Mouse (Mus musculus) frontal cortex, postnatal 25 days (tissue): ENCODE measurements around the gene Usp10.

Experiments used
- DNase-seq, 2 experiments: peaks; one replicate each; pipeline ENCODE4 v3.0.0; 2022; ENCODE audit warnings: low spot score in 2 of 2

Gene Usp10

DNA sequence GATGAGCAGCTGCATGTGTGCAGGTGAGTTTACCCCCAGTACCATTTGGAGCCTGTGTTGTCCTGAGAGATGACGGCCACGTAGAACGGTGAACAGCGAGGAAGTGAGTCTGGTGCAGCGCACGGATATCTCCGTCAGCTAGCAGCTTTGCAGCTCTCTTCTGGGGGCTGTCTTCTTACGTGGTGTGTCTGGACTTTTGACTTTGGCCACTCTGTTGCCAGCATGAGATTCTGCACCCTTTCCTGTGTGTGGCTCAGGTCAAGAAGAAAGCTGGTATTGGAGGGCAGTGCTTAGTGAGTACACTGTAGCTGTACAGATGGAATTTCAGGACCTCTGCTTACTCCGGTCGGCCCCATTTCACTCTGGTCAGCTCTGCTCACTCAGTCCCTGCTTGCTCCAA, 47.9 kb downstream of the Usp10 start:
- no peak for DNase-seq

- DNase-seq, result peak in 1 of 2 experiments; percentile 38
Observed at GRCm38 (mm10) chr8:119960531-119961104, 50.5 kb downstream of the Usp10 start.

DNA sequence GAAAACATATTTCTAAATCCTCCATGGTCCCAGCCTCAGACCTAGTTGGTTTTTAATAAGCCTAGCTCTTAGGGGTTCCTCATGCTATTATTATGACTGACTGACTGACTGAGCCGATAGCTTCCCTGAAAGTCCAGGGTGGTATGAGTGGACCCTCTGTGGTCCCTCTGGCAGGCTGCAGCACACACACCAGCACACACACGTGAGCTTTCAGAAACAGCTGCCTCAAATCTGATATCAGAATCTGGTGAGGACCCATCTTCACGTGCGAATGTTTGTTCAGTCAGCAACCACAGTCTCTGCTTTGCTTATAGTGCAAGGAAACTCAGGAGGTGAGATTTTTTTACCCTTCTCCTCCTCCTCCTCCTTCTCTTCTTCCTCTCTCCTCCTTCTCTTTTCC, 54.7 kb downstream of the Usp10 start:
- no peak for DNase-seq

GRCm38 (mm10) chr8:119967435-119967834, 57.3 kb downstream of the Usp10 start:
- DNase-seq, result no peak

DNA sequence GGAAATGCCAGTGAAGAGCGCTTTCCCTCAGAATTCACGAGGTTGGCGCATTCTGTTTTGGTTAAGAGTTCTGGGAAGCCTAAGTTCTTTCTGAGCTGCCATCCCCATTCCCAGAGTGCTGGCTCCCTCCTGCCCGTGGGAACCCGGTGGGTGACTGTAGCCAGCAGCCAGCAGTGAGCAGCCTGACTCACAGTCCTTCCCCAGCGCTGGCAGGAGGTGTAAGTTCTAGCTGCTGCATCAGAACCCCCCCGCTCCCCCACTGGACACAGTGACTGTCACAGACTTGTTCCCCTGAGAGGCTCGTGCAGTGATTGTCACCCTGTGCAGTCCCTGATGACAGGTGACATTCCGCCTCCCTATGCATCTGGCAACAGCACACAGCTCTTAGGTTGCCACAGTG, 60.0 kb downstream of the Usp10 start:
- no peak for DNase-seq

DNA sequence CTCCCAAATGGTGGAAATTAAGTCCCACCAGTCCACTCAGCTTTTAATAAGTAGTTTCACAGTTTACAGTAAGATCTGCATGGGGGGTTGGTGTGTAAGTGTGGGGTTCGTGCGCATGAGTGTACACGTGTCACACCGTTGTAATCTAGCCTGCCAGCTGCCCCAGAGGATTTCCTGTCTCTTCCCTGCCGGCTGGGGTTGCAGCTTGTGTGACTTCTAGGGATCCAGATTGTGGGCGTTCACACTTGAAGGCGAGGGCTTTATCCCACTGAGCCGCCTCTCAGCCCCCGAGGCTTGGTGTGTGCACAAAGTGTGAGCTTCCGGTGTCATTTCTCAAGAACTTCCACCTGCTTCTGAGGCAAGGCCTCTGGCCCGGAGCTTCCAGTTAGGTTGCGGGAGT, 62.4 kb downstream of the Usp10 start:
- no peak for DNase-seq

DNA sequence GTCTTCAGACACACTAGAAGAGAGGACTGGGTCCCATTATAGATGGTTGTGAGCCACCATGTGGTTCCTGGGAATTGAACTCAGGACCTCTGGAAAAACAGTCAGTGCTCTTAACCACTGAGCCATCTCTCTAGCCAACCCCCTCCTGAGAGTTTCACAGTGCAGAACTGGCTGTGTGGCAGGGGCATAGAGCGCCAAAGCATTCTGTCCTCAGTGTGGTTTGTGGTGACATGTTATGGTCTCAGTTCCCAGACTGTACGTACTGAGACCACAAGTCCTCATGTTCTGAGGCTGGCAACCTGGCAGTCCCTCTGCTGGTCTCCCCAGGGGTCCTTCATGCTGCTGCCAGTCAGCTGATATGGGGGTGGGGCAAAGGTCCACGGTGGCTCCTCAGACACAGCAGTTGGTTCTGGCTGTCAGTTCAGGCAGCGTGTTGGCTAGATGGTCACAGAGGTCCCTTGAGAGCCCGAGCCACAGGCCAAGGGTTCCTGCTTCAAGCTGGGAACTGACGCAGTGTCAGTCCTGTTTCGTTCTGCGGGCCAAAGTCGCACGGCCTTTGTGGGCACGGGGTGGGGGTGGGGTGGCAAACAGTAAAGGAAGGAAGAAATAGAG, 68.7 kb downstream of the Usp10 start:
- DNase-seq, result no peak

DNA sequence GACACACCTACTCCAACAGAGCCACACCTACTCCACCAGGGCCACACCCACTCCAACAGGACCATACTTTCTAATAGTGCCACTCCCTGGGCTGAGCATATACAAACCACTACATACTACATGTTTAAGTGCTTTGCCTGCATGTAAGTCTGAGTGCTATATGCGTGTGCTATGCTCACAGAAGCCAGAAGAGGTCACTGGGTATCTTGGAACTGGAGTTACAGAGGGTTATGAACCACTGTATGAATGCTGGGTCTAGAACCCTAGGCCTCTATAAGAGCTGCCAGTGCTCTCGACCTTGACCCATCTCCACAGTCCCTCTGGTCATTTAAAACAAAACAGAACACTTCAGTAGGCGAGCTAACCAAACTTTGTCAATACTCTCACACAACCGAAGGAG, 71.1 kb downstream of the Usp10 start:
- DNase-seq, result no peak

DNA sequence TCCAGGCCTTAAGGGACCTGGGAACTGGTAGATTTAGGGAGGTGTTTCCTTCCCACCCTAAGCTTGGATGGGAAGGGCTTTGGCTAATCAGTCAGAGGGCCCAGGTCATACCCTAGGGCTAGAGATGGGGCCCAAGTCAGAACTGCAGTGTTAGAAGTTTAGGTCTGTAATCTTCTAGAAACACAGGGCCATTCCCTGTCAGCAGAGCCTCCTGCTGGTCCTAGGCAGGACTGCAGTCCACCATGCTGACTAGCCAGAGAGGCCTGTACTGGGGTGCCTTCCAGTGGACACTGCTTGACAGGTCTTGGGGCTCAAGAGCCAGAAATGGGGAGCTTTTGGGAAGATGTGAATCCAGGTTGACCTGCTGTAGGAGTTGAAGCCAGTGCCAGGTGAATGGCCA, 73.9 kb downstream of the Usp10 start:
- DNase-seq, result no peak

DNA sequence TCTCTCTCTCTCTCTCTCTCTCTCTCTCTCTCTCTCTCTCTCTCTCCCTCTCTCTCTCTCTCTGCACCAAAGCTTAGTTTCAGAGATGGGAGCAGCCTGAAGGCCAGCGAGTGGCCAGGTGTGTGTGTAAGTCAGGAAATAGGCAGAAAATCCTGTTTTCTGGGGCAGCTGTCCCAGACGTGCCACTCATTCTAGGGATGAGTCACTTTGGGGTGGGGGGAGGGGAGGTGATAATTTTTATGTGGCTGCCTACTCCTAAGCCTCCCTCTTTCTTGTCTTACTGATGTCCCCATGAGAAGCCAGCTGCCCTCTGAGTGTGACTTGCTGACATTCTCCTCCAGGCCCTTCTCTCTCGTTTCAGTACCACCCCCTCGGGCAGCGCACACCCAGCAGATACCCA, 76.0 kb downstream of the Usp10 start:
- no peak for DNase-seq

DNA sequence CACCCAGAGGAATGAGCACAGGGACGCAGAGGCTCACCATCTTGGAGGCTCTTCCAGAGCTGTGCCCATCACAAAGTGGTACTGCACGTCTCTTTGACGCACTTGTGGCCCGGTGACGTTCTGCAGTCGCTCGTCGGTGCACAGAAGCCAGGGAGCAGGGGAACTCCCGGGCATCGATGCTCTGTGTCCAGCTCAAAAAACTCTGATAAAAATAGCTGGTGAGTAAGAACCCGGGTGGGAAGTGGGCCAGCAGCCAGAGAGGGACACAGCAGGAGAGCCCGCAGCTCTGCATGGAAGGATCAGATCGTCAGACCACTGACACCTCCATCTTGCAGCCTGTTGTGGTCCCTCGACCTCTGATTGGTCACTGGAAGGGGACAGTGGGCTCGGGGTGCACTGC, 77.9 kb downstream of the Usp10 start:
- no peak for DNase-seq

DNA sequence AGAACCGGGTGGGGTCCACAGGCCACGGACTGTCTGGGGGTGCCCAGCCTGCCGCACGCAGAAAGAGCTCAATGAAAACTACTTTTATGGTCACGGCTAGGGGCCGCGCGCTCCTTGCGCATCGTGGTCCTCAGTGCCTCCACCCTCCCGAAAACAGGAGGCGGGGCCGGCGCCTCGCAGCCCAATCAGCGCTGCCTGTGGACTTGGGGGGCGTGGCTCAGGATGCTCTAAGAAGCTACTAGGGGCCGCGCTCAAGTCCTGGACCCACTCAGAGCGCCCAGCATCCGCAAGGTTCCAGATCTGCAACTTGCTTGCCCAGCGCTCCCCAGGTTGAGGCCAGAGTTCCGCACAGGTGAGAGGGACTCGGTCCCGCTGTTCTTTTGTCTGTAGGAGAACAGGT, 82.1 kb downstream of the Usp10 start, which contains the start of gene Crispld2:
Crispld2 (plus strand) TSS at position 190 of the 400 bp plus-strand sequence.
- peak; percentile 15 to 40 for DNase-seq

DNA sequence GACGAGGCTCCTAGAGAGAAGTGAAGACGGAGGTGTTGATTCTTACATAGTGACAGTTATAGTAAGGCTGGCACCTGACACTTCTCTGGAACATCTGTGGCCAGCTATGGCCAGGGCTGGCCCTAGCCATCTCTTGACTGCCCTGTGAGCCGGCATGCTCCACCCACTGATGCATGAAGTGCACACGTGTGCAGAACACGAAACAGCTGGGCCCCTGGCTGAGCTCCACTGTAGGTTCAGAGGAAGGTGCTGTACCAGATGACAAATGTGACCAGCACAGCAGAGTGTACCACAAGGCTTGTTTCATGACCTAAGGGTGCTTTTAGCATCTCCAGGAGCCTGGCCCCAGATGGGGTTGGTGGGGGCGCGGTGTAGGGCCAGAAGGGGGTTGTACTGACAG, 84.0 kb downstream of the Usp10 start:
- DNase-seq, result no peak

GRCm38 (mm10) chr8:119994556-119994955, 84.4 kb downstream of the Usp10 start:
- DNase-seq, result no peak

DNA sequence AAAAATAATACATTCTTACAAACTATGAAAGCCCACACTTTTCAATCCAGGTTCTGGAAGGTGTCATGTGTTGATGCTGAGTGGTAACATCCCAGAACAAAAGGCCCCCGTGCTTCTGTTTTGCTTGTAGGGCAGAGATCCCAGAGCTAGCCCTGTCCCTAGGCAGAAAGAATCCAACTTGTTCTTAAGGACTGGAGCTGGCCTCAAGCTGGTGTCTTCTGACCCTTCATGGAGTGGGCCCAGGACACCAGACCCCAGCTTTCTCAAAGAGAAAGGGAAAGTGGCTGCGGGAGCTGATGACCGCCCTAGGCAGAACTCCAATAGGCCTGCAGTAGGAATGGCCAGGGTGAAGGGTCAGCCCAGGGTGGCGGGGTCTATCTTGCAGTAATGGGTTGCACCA, 87.1 kb downstream of the Usp10 start:
- DNase-seq, result no peak

DNA sequence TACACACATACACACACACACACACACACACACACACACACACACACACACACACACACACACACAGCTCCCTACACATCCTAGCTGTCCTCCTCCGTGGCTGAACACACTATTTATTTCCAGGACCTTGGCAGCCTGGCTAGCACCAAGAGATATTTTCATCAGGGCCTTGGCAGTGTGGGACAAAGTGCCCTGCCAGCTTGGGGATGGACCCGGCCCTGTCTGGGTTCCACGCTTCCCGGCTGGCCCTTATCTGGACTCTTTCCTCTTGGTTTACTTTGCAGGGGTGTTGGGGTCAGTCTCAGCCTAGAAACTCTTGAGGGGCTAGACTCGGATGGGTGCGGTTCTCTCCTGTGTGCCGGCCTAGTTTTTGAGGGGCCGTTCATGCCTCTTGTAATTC, 90.3 kb downstream of the Usp10 start:
- no peak for DNase-seq

DNA sequence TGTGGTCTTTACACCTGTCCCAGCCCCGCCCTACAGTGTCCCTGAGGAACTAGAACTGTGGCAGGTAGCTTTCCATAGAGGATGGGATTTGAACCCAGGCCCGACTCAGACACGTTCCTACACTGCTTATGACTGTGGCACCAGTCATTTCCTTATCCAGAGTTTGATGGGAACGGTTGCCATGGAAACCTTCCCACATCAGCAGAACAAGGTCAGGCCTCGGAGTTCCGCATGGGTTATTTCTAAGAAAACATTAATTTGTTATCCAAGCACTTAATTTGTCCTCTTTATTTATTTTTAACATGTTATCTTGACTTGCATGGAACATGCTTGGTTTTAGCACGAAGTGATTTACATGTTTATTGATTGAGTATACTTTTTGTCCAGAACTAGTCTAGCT, 91.6 kb downstream of the Usp10 start:
- DNase-seq, result no peak

GRCm38 (mm10) chr8:120002348-120002747, 92.2 kb downstream of the Usp10 start:
- DNase-seq, result no peak

DNA sequence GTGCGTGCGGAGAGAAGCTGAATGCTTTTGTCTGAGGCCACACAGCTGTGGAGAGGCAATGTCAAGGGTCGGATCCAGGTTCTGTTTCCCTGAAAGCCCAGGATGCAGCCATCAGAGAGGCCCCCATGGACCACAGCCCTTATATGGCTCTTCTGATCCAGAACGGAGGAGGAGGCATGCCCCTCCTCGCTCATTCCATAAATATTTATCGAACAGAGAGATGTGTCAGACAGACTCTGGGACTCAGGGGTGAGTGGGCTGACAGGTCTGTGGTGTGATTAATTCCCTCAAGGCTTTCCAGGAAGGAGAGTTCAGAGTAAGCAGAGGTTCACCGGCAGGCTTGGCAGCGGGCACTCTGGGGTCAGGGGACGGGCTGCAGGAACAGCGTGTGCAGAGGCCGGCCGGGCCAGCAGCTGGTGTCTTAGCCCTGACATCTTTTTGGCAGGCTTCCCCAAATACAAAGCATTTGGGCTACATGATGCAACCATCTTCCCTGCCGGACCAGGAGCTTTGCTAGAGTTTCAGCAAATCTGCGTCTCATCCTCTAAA, 94.1 kb downstream of the Usp10 start:
- DNase-seq, result no peak

GRCm38 (mm10) chr8:120004705-120005381, 94.7 kb downstream of the Usp10 start:
- no peak for DNase-seq

DNA sequence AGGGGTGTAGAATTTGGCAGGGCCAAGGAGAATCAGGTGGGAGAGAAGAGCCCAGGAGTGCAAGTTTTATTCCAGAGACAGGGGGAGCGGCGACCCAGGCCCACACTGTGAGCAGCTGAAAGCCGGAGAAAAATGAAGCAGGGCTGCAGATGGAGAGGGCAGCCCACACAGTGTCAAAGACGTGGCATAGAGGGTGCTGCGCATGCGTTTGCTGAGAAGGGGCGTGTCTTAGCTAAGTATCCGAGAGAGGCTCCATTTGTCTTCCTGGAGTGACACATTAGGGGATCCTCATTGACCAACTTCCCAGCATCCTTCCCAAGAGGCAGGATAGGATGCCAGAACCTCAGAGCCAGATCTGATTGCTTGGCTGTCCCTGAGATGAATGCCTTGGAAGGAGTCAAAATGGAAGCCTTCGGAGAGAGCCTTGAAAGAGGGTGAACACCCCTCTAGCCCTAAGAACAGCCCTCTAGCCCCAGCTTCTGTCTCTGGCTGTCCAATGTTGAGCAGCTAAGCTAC, 96.5 kb downstream of the Usp10 start:
- DNase-seq, result no peak
